Mouse (Mus musculus) megakaryocyte, embryonic 14.5 days (primary cell): ENCODE measurements at regions not wholly inside any gene's neighbourhood (a gene's known extent, or its start where the extent isn't known, plus 50 kb on each side); places are given as distances from the start of the nearest gene placed in this dataset.

Source experiments
- H3K27me3 ChIP-seq: replicated peaks from 2 replicates; pipeline ENCODE3; 2012; ENCODE audit warnings: inconsistent platforms
- H3K36me3 ChIP-seq: replicated peaks from 2 replicates; pipeline ENCODE3; 2012; ENCODE audit warnings: low read length, inconsistent platforms, mixed read lengths
- H3K4me1 ChIP-seq: 2 replicates; pipeline ENCODE4 v1.6.1; 2012; ENCODE audit warnings: inconsistent platforms
- H3K4me3 ChIP-seq: replicated peaks from 2 replicates; pipeline ENCODE3; 2012; ENCODE audit warnings: moderate library complexity, mild to moderate bottlenecking, inconsistent platforms
- H3K9me3 ChIP-seq: 2 replicates; pipeline ENCODE4 v1.6.1; 2012; ENCODE audit warnings: inconsistent platforms
- FLI1 ChIP-seq: IDR thresholded peaks from 2 replicates; pipeline ENCODE4 v1.6.1; 2012; ENCODE audit warnings: low read length, inconsistent platforms, mixed read lengths
- GATA1 ChIP-seq: IDR thresholded peaks from 3 replicates; pipeline ENCODE4 v1.6.1; 2012; ENCODE audit warnings: mixed read lengths, low read length, inconsistent platforms, borderline replicate concordance

DNA sequence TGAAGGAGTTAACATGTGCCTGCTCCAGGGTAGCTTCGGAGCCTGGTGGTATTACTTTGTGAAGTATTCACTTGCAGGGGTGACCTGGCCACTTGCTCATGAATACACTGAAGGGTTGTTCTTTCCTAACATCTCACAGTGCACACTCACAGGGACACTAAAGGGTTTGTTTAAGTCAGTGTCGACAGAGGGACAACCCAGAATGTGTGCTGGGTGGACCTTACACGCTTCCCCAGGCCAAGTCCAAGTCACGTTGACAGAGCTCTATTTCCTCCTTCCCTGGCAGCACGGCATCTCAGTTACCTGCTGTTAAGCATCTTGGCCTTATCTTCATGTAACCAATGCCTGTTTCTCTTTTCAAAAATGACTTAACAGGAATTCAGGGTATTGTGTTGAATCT lies 92.8 kb downstream of the Rab11fip2 start:
- Histone ChIP-seq H3K4me1 (no peaks in the 10 kb centered on the region), H3K4me3 (no peak overlapping the region), H3K27me3 (no peaks in the 10 kb centered on the region), H3K36me3 (no peaks in the 10 kb centered on the region), H3K9me3 (no peaks in the 10 kb centered on the region)
- TF ChIP-seq GATA1 (no peak), FLI1 (no peak)

GRCm38 (mm10) chr19:59852011-59852738 lies 91.3 kb downstream of the Rab11fip2 start:
- H3K27me3 ChIP-seq = no peaks in the 10 kb centered on the region
- H3K4me3 ChIP-seq = no peak overlapping the region
- H3K9me3 ChIP-seq = peaks cover 5% of the 10 kb centered on the region
- H3K4me1 ChIP-seq = no peaks in the 10 kb centered on the region
- TF ChIP-seq GATA1 = no peak
- no peak for TF ChIP-seq FLI1
- no peaks in the 10 kb centered on the region for H3K36me3 ChIP-seq
